Mouse (Mus musculus): ENCODE results near the gene Olfr67.
"Not testable (repeated sequence)": the region's sequence is repeated elsewhere in the genome, so short reads cannot be mapped to it uniquely, and the experiment has no call there.

The Olfr67 gene

GRCm38 (mm10) chr7:103791721-103792120 lies at the start of gene Olfr67:
TSS of gene Olfr67 (minus strand) at chr7:103791821.
- DNase-seq (ENCODE audit: low spot score in 2 of 2), result no peak

GRCm38 (mm10) chr7:103840268-103840667 lies 48.6 kb upstream of the Olfr67 start, which contains the start of gene Hbb-bh2:
TSS of gene Hbb-bh2 (minus strand) at chr7:103840520.
- no peak for DNase-seq (ENCODE audit: low spot score in 2 of 2)

GRCm38 (mm10) chr7:103827808-103828207 lies 36.2 kb upstream of the Olfr67 start, which contains the start of gene Hbb-bs:
TSS of gene Hbb-bs (minus strand) at chr7:103828096.
- DNase-seq (ENCODE audit: low spot score in 2 of 2), result no peak

GRCm38 (mm10) chr7:103827139-103827538 lies 35.5 kb upstream of the Olfr67 start:
- not testable (repeated sequence) for DNase-seq (ENCODE audit: low spot score in 2 of 2)

- no peak for DNase-seq (ENCODE audit: low spot score in 2 of 2)
Measured at GRCm38 (mm10) chr7:103826255-103826887, 34.8 kb upstream of the Olfr67 start.

- no peak for DNase-seq (ENCODE audit: low spot score in 2 of 2)
Measured at GRCm38 (mm10) chr7:103825536-103826254, 34.1 kb upstream of the Olfr67 start.

- no peak for DNase-seq (ENCODE audit: low spot score in 2 of 2)
Measured at GRCm38 (mm10) chr7:103824597-103824996, 33.0 kb upstream of the Olfr67 start.

- DNase-seq (ENCODE audit: low spot score in 2 of 2), result not testable (repeated sequence)
Measured at GRCm38 (mm10) chr7:103815085-103815484, 23.5 kb upstream of the Olfr67 start.

GRCm38 (mm10) chr7:103813766-103814165 lies 22.1 kb upstream of the Olfr67 start, which contains the start of gene Hbb-bt:
TSS of gene Hbb-bt (minus strand) at chr7:103813996.
- no peak for DNase-seq (ENCODE audit: low spot score in 2 of 2)

GRCm38 (mm10) chr7:103813152-103813551 lies 21.5 kb upstream of the Olfr67 start:
- DNase-seq (ENCODE audit: low spot score in 2 of 2), result not testable (repeated sequence)

GRCm38 (mm10) chr7:103812174-103812573 lies 20.6 kb upstream of the Olfr67 start:
- DNase-seq (ENCODE audit: low spot score in 2 of 2), result no peak

- DNase-seq (ENCODE audit: low spot score in 2 of 2), result no peak
Measured at GRCm38 (mm10) chr7:103811223-103811845, 19.7 kb upstream of the Olfr67 start.

GRCm38 (mm10) chr7:103810746-103811145 lies 19.1 kb upstream of the Olfr67 start:
- no peak for DNase-seq (ENCODE audit: low spot score in 2 of 2)

- no peak for DNase-seq (ENCODE audit: low spot score in 2 of 2)
Measured at GRCm38 (mm10) chr7:103810296-103810695, 18.7 kb upstream of the Olfr67 start.

GRCm38 (mm10) chr7:103809801-103810155 lies 18.2 kb upstream of the Olfr67 start:
- DNase-seq (ENCODE audit: low spot score in 2 of 2), result no peak

- no peak for DNase-seq (ENCODE audit: low spot score in 2 of 2)
Measured at GRCm38 (mm10) chr7:103808971-103809800, 17.6 kb upstream of the Olfr67 start.

GRCm38 (mm10) chr7:103808120-103808519 lies 16.5 kb upstream of the Olfr67 start:
- not testable (repeated sequence) for DNase-seq (ENCODE audit: low spot score in 2 of 2)

- DNase-seq (ENCODE audit: low spot score in 2 of 2), result no peak
Measured at GRCm38 (mm10) chr7:103806856-103807255, 15.2 kb upstream of the Olfr67 start.

GRCm38 (mm10) chr7:103792669-103793388 lies 1.2 kb upstream of the Olfr67 start:
- DNase-seq (ENCODE audit: low spot score in 2 of 2), result no peak

- no peak for DNase-seq (ENCODE audit: low spot score in 2 of 2)
Measured at GRCm38 (mm10) chr7:103779598-103779997, 12.0 kb downstream of the Olfr67 start, which contains the start of gene Olfr68. TSS of gene Olfr68 (minus strand) at chr7:103779698.

- not testable (repeated sequence) for DNase-seq (ENCODE audit: low spot score in 2 of 2)
Measured at GRCm38 (mm10) chr7:103777652-103778051, 14.0 kb downstream of the Olfr67 start.

Measured in frontal cortex, postnatal 14 days (tissue).